Mouse (Mus musculus) right cerebral cortex, adult 2 months (tissue): ENCODE data around the gene Ppp3cb.

ENCODE experiments used
- DNase-seq, 2 experiments: peaks; one replicate each; pipeline ENCODE4 v3.0.0; 2021 to 2022; ENCODE audit warnings: low spot score in 2 of 2

Gene Ppp3cb

DNA sequence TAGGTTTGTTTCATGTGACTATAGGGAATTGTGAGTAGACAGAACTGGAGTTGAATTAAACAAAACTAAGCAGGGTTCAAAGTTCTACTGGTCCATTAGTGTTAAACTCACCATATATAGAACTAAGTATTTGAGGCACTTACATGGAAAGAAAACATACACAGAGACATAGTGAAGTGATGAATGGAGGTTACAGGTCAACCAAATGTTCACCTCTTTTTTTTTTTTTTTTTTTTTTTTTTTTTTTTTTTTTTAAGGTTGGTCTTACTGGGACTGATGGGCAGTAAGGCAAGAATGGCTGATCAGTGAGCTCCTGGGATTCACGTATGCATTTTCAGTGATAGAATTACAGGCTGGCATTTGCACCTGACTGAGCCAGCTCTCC, 66.2 kb downstream of the Ppp3cb start:
- no peak for DNase-seq

GRCm38 (mm10) chr14:20479291-20480194, 66.8 kb downstream of the Ppp3cb start, which contains the start of gene Anxa7:
Gene Anxa7, minus strand, starts transcription at chr14:20480133.
- peak; percentile 77 to 82 for DNase-seq

DNA sequence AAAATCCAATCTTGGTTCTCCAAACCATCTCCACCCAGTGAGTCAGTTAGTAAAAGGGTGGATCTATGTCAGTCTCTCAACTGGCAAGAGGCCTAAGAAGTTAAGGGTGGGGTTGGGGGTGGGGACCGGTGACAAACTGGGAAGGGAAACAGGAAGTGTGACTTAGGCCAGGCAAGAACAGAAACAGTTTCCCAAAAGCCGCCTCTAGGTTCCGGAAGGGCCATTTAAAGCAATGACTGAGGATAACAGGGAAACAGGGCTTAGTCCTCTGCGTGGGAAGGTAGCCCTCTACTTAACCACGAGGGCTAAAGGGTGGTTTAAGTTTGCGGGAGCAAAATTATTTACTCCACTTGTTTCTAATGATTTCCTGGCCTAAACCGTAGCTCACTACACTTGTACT, 67.6 kb downstream of the Ppp3cb start:
- DNase-seq = no peak

GRCm38 (mm10) chr14:20478385-20478784, 68.0 kb downstream of the Ppp3cb start:
- no peak for DNase-seq

GRCm38 (mm10) chr14:20477261-20478025, 68.9 kb downstream of the Ppp3cb start:
- DNase-seq = no peak

DNA sequence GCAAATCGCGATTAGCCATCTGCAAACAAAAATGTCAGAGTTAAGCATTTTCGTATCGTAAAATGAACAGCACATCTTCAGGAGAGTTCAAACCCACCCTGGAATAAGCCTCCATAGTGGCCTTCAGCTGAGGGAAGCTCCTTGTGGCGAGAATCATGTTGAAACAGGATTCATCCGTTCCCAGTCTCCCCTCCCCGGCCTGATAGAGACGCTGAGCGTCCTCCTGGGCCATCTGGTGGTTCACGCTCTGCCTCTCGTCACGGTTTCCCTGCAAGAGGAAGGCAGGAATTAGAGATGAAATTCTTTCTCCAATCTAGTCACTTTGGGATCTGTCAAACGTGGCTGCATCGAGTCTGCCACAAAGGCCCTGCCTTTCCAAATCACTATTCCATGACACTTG, 86.2 kb downstream of the Ppp3cb start:
- no peak for DNase-seq

- DNase-seq = no peak
Observed at GRCm38 (mm10) chr14:20458378-20458777, 88.0 kb downstream of the Ppp3cb start.

- no peak for DNase-seq
Observed at GRCm38 (mm10) chr14:20452929-20453328, 93.4 kb downstream of the Ppp3cb start.

- peak; percentile 60 to 65 for DNase-seq
Observed at GRCm38 (mm10) chr14:20451765-20452331, 94.5 kb downstream of the Ppp3cb start, which contains the start of gene Cfap70. Gene Cfap70, minus strand, starts transcription at chr14:20452226.

- no peak for DNase-seq
Observed at GRCm38 (mm10) chr14:20451302-20451701, 95.1 kb downstream of the Ppp3cb start.
